Mouse (Mus musculus): ENCODE data around the gene Naa10. TPM values are rescaled to one million over a fixed set of nuclear protein-coding genes. Genes with fewer than 3 reads are reported as not detected.

The Naa10 gene
- polyA plus RNA-seq, 1 experiment from 2014 or later: 84.8 TPM

DNA sequence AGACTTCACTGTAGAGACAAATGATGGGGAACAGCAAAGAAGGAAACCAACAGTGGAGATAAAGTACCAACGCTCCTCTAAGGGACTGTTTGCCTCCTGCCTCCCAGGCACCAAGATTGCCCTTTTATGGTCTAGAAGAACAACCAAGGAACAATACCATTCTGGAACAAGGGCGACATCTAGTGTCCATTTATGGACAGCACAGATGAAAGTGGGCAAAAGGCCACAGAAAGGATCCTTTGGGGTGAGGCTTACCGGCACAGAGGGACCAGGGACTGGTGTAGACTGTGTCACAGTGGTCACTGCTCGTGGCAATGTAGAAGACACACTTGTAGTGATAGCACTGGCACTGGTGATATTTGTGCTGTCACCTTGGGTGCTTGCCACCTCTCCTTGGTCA is 26.9 kb upstream of the Naa10 start:
- H3K4me1 ChIP-seq: no peaks in the 10 kb centered on the region
- no peak overlapping the region for H3K4me3 ChIP-seq
- H3K36me3 ChIP-seq (replicated peaks): peaks cover 42% of the 10 kb centered on the region
- H3K27ac ChIP-seq: no peak overlapping the region
- no peak overlapping the region for H3K4me2 ChIP-seq
- H3K27me3 ChIP-seq (replicated peaks): no peaks in the 10 kb centered on the region
- H3K9ac ChIP-seq: no peak overlapping the region
- peak; percentile 69 for ATAC-seq (replicated peaks)
- WGBS: 21% methylated on average over 4 of the region's 4 CpGs
- H3K9me3 ChIP-seq: no peaks in the 10 kb centered on the region

DNA sequence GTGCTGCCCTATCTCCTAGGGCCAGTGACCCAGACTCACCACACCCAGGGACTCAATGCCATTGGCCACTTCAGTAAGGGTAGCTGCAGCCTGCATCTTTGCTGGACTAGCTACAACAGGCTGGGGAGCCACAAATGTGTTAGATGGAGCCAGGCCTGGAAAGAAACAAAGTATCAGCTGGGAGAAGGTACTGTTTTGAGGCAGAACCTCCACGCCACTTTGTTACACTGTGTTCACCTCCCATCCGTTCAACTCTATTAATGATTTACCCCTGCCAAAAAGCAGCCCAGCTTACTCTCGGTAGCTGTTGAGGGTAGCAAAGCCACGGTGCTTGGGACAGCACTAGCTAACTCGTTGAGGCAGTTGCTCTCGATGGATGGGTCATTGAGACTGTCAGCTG is 25.2 kb upstream of the Naa10 start:
- 90% methylated on average over 6 of the region's 6 CpGs for WGBS
- Histone ChIP-seq H3K9ac (no peak overlapping the region), H3K27ac (no peak overlapping the region), H3K9me3 (no peaks in the 10 kb centered on the region), H3K36me3 (replicated peaks) (peaks cover 46% of the 10 kb centered on the region), H3K4me1 (no peaks in the 10 kb centered on the region), H3K4me2 (no peak overlapping the region), H3K27me3 (replicated peaks) (no peaks in the 10 kb centered on the region), H3K4me3 (no peak overlapping the region)
- ATAC-seq (replicated peaks): no peak

DNA sequence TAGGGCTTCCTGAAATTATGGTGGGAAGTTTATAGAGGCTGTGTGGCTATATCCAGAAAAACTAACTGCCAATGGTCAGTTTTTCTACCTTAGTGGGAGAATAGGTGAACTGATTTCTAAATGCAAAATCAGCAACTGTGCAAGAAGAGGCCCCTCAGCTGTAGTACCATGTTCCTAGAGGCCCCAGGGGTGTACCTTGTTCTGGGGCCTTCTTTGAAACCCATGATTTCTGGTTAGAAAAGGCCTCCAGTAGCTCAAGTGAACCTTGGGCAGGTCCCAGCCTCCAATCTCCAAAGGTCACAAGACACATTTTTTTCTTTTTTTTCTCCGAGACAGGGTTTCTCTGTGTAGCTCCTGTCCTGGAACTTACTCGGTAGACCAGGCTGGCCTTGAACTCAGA is 20.6 kb upstream of the Naa10 start:
- peaks cover 28% of the 10 kb centered on the region for H3K36me3 ChIP-seq (replicated peaks)
- whole genome bisulfite sequencing: 90% methylated on average over 2 of the region's 2 CpGs
- H3K9me3 ChIP-seq: no peaks in the 10 kb centered on the region
- no peak for ATAC-seq (replicated peaks)
- H3K4me1 ChIP-seq: no peaks in the 10 kb centered on the region
- no peak overlapping the region for H3K9ac ChIP-seq
- H3K27ac ChIP-seq: no peak overlapping the region
- H3K4me2 ChIP-seq: no peak overlapping the region
- no peak overlapping the region for H3K4me3 ChIP-seq
- no peaks in the 10 kb centered on the region for H3K27me3 ChIP-seq (replicated peaks)

- peaks cover 23% of the 10 kb centered on the region for H3K36me3 ChIP-seq (replicated peaks)
- no peaks in the 10 kb centered on the region for H3K4me1 ChIP-seq
- H3K27ac ChIP-seq: no peak overlapping the region
- no peaks in the 10 kb centered on the region for H3K9me3 ChIP-seq
- ATAC-seq (replicated peaks): no peak
- no peak overlapping the region for H3K4me3 ChIP-seq
- no peaks in the 10 kb centered on the region for H3K27me3 ChIP-seq (replicated peaks)
- H3K9ac ChIP-seq: no peak overlapping the region
- no peak overlapping the region for H3K4me2 ChIP-seq
- WGBS: 95% methylated on average over 2 of the region's 2 CpGs
Observed at GRCm38 (mm10) chrX:73941860-73942259, 20.1 kb upstream of the Naa10 start.

- ATAC-seq (replicated peaks): no peak
- 79% methylated on average over 2 of the region's 2 CpGs for WGBS
- H3K4me2 ChIP-seq: no peak overlapping the region
- H3K27me3 ChIP-seq (replicated peaks): no peaks in the 10 kb centered on the region
- no peaks in the 10 kb centered on the region for H3K9me3 ChIP-seq
- no peaks in the 10 kb centered on the region for H3K4me1 ChIP-seq
- H3K36me3 ChIP-seq (replicated peaks): no peaks in the 10 kb centered on the region
- H3K4me3 ChIP-seq: no peak overlapping the region
- H3K27ac ChIP-seq: no peak overlapping the region
- H3K9ac ChIP-seq: no peak overlapping the region
Observed at GRCm38 (mm10) chrX:73931871-73932270, 10.1 kb upstream of the Naa10 start.

DNA sequence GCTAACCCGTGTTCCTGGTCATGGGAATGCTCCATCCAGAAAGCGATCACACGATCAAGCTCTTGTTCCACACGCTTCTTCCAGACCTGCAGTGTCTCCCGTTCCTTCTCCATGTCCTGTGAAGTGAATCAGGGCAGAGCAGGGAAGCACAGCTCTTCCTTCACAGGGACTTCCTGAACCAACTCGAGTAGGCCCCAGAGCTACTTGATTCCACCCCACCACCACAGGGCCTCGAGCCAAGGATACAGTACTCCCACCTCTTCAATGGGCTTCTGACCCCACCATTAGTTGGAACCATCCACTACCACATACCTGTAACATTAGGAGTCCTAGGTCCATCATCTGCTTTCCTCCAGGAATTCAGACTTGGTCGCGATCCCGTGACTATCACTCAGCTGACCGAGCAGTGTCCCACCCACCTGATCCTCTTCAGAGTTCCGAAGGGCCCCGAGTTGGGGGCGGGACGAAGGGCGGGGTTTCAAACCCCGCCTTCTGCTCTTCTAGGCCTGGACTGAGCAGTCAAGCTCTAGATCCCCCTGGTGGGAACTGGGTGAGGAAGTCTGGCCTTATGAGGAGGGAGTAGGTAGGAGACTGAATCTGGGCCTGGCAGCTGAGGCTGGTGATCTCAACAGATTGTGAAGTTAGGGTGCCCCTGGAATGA is 8.8 kb upstream of the Naa10 start, which contains the start of gene Renbp:
Gene Renbp, minus strand, starts transcription at position 449 of the 661 bp plus-strand sequence.
- Histone ChIP-seq H3K36me3 (replicated peaks) (no peaks in the 10 kb centered on the region), H3K4me2 (no peak within 1 kb of the TSS), H3K9me3 (no peaks in the 10 kb centered on the region), H3K27me3 (replicated peaks) (no peaks in the 10 kb centered on the region), H3K4me3 (no peak within 1 kb of the TSS), H3K27ac (no peak within 1 kb of the TSS), H3K9ac (no peak within 1 kb of the TSS), H3K4me1 (no peaks in the 10 kb centered on the region)
- no peak; the same call in 1 of the 2 replicates for ATAC-seq (replicated peaks)
- WGBS: 40% methylated on average over 17 of the region's 17 CpGs

- H3K9ac ChIP-seq: peak overlapping the region; percentile 63; the same call in 1 of the 2 replicates
- H3K27ac ChIP-seq: peak overlapping the region; percentile 83
- no peaks in the 10 kb centered on the region for H3K9me3 ChIP-seq
- H3K4me2 ChIP-seq: peak overlapping the region; percentile 75
- H3K4me1 ChIP-seq: peaks cover 8% of the 10 kb centered on the region
- H3K27me3 ChIP-seq (replicated peaks): no peaks in the 10 kb centered on the region
- H3K4me3 ChIP-seq: peak overlapping the region; percentile 60
- 72% methylated on average over 8 of the region's 8 CpGs for WGBS
- ATAC-seq (replicated peaks): 0 out of 2 replicates have a peak, but pooled peaks have one; percentile 24
- no peaks in the 10 kb centered on the region for H3K36me3 ChIP-seq (replicated peaks)
Observed at GRCm38 (mm10) chrX:73922550-73922882, 772 bp upstream of the Naa10 start.

- Histone ChIP-seq H3K4me2 (peak overlapping the region; percentile 75), H3K4me3 (peak overlapping the region; percentile 60), H3K9me3 (no peaks in the 10 kb centered on the region), H3K9ac (peak overlapping the region; percentile 63), H3K36me3 (replicated peaks) (no peaks in the 10 kb centered on the region), H3K4me1 (peaks cover 8% of the 10 kb centered on the region), H3K27me3 (replicated peaks) (no peaks in the 10 kb centered on the region), H3K27ac (peak overlapping the region; percentile 83)
- ATAC-seq (replicated peaks): peak; percentile 38; the same call in 1 of the 2 replicates
- WGBS: 18% methylated on average over 34 of the region's 34 CpGs
Observed at GRCm38 (mm10) chrX:73921285-73921822, 390 bp downstream of the Naa10 start.

GRCm38 (mm10) chrX:73918631-73919030 is 3.1 kb downstream of the Naa10 start:
- Histone ChIP-seq H3K9me3 (no peaks in the 10 kb centered on the region), H3K36me3 (replicated peaks) (no peaks in the 10 kb centered on the region), H3K4me2 (no peak overlapping the region), H3K4me1 (peaks cover 8% of the 10 kb centered on the region), H3K27me3 (replicated peaks) (no peaks in the 10 kb centered on the region), H3K4me3 (no peak overlapping the region), H3K9ac (no peak overlapping the region), H3K27ac (no peak overlapping the region)
- no peak for ATAC-seq (replicated peaks)
- 85% methylated on average over 5 of the region's 5 CpGs for WGBS

DNA sequence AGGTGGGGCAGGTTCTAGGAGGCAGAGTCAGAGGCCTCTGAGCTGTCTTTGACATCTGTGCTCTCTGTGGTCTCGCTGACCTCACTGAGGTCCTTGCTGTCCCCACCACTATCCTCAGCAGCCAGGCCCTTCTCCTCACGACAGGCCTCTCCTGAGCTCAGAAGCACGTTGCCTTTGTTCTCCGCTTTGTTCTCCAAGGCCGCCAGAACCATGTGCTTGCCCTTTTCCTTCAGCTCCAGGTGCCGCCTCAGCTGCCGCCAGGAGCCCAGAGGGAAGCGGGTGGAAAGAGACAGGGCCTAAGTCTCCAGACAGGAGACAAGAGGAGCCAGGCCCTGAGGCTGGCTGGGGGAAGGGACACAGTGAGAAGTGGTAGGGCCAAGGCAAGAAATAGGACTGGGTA is 4.8 kb downstream of the Naa10 start:
- H3K27me3 ChIP-seq (replicated peaks): no peaks in the 10 kb centered on the region
- H3K4me3 ChIP-seq: no peak overlapping the region
- H3K9ac ChIP-seq: no peak overlapping the region
- no peak overlapping the region for H3K27ac ChIP-seq
- WGBS: 74% methylated on average over 8 of the region's 8 CpGs
- no peak overlapping the region for H3K4me2 ChIP-seq
- no peaks in the 10 kb centered on the region for H3K9me3 ChIP-seq
- no peak for ATAC-seq (replicated peaks)
- H3K36me3 ChIP-seq (replicated peaks): no peaks in the 10 kb centered on the region
- peaks cover 8% of the 10 kb centered on the region for H3K4me1 ChIP-seq

GRCm38 (mm10) chrX:73914827-73915703 is 6.7 kb downstream of the Naa10 start:
- Histone ChIP-seq H3K9ac (peak overlapping the region; percentile 38; the same call in 1 of the 2 replicates), H3K4me1 (peaks cover 2% of the 10 kb centered on the region; the same call in 1 of the 2 replicates), H3K27me3 (replicated peaks) (no peaks in the 10 kb centered on the region), H3K27ac (peak overlapping the region; percentile 79), H3K36me3 (replicated peaks) (no peaks in the 10 kb centered on the region), H3K4me3 (peak overlapping the region; percentile 25), H3K4me2 (peak overlapping the region; percentile 45), H3K9me3 (no peaks in the 10 kb centered on the region)
- WGBS: 28% methylated on average over 31 of the region's 31 CpGs
- ATAC-seq (replicated peaks): peak; percentile 98

DNA sequence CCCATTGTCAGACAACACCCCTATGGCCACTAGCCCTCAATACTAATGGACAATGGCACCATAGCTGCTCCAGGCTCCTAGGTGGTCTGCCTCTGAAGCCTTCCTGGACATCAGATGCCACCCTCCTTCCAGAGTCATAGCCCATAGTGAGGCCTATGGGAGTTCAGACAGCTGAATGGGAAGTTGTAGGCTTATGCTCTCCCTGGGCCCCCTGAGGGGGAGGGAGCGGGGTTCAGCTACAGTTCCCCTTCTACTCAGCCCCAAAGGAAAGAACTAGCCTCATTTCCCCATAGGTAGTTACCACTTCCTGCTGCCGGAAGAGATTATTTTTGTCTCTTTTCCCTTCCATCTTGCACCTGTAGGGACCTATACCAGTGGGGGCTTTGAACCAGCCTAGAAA is 10.2 kb downstream of the Naa10 start:
- Histone ChIP-seq H3K36me3 (replicated peaks) (no peaks in the 10 kb centered on the region), H3K9ac (no peak overlapping the region), H3K27me3 (replicated peaks) (no peaks in the 10 kb centered on the region), H3K27ac (no peak overlapping the region), H3K4me3 (no peak overlapping the region), H3K9me3 (no peaks in the 10 kb centered on the region), H3K4me1 (peaks cover 2% of the 10 kb centered on the region; the same call in 1 of the 2 replicates), H3K4me2 (no peak overlapping the region)
- ATAC-seq (replicated peaks): no peak
- WGBS: 77% methylated on average over 2 of the region's 2 CpGs

Measured in midbrain, embryonic 15.5 days (tissue).